Mouse (Mus musculus) lung, adult 2 months (tissue): ENCODE measurements at regions not wholly inside any gene's neighbourhood (a gene's known extent, or its start where the extent isn't known, plus 50 kb on each side); places are given as distances from the start of the nearest gene placed in this dataset.

Source experiments
- CTCF ChIP-seq: fragments of 200-500 bp; IDR thresholded peaks from 2 replicates; pipeline ENCODE4 v1.5.1; 2011; ENCODE audit warnings: mild to moderate bottlenecking, low read length, control low read depth; ENCODE audit not compliant: insufficient read depth
- POLR2A ChIP-seq: fragments of 200-500 bp; IDR thresholded peaks from 2 replicates; pipeline ENCODE4 v1.6.1; 2011; ENCODE audit warnings: low read depth, mild to moderate bottlenecking, control low read depth, low read length, borderline replicate concordance; ENCODE audit errors: extremely low read depth

DNA sequence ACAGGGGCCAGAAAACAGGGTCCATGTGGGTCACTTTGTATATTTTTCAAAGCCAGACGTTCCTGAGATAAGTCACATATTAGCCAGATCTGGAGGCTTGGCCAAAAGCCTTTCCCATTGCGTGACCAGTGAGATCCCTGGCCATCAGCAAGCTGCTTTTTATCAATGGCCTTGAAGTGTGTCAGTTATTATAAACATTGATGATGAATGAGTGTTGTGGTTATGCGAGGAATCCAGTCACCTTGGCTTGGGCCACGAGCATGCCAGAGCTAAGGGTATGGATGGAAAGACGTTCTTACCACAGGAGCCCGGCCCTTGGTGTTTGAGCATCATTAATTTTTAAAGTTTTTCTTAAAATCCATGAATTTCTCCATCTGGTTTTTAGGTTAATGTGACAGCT lies 332.1 kb upstream of the Zfp637 start:
- TF ChIP-seq CTCF (no peak), POLR2A (no peak)
